Mouse (Mus musculus): ENCODE data around the gene Ptprk.

The Ptprk gene

GRCm38 (mm10) chr10:28641887-28642286, 567.3 kb downstream of the Ptprk start:
- DNase-seq (ENCODE audit: extremely low spot score, low spot score), result no peak

Data from neural tube, embryonic 10.5 days (tissue).